Mouse (Mus musculus) neural tube, embryonic 15.5 days (tissue): ENCODE results near the gene Chrm1. TPM values are rescaled to one million over a fixed set of nuclear protein-coding genes. Genes with fewer than 3 reads are reported as not detected.

Source experiments
- ATAC-seq: fragments of 200-750 bp; cut with Nextera tagmentation; 2 replicates; pipeline ENCODE4 v1.8.0; 2017; ENCODE audit warnings: mild to moderate bottlenecking, moderate TSS enrichment, moderate library complexity; ENCODE audit not compliant: low FRiP score
- H3K27ac ChIP-seq: fragments of 300-500 bp; sonication (generic); replicated peaks from 2 replicates; pipeline ENCODE4 v1.5.1; 2015; ENCODE audit warnings: mild to moderate bottlenecking, inconsistent platforms
- H3K27me3 ChIP-seq: fragments of 300-500 bp; sonication (generic); replicated peaks from 2 replicates; pipeline ENCODE4 v1.6.1; 2015; ENCODE audit warnings: inconsistent platforms
- H3K36me3 ChIP-seq: fragments of 300-500 bp; sonication (generic); 2 replicates; pipeline ENCODE4 v1.6.1; 2015; ENCODE audit warnings: inconsistent platforms
- H3K4me1 ChIP-seq: fragments of 300-500 bp; sonication (generic); 2 replicates; pipeline ENCODE4 v1.6.1; 2015; ENCODE audit warnings: inconsistent platforms
- H3K4me2 ChIP-seq: fragments of 300-500 bp; sonication (generic); 2 replicates; pipeline ENCODE4 v1.6.1; 2015; ENCODE audit warnings: inconsistent platforms, mild to moderate bottlenecking, moderate library complexity
- H3K4me3 ChIP-seq: fragments of 300-500 bp; sonication (generic); replicated peaks from 2 replicates; pipeline ENCODE4 v1.5.1; 2015; ENCODE audit warnings: mild to moderate bottlenecking, inconsistent platforms
- H3K9ac ChIP-seq: fragments of 300-500 bp; sonication (generic); replicated peaks from 2 replicates; pipeline ENCODE4 v1.6.1; 2015; ENCODE audit warnings: mild to moderate bottlenecking, inconsistent platforms
- H3K9me3 ChIP-seq: fragments of 300-500 bp; sonication (generic); replicated peaks from 2 replicates; pipeline ENCODE4 v1.6.1; 2016; ENCODE audit warnings: inconsistent platforms
- WGBS: fragments of 180-500 bp; shearing (Covaris S2); methylation state at CpG from one replicate; pipeline ENCODE4 v1.1.7; 2015; ENCODE audit warnings: mixed read lengths; 5-methylcytosine and 5-hydroxymethylcytosine counted together
- polyA plus RNA-seq: library from polyadenylated mRNA; unstranded; fragments of >200 nt; fragmentation: Nextera tagmentation; extraction: Ambion mirVana; gene quantifications from 2 replicates; pipeline ENCODE4 v1.2.1, GENCODE M21; 2015

Chrm1 gene
- polyA plus RNA-seq: 0.35 and 0.70 TPM in 2 replicates

DNA sequence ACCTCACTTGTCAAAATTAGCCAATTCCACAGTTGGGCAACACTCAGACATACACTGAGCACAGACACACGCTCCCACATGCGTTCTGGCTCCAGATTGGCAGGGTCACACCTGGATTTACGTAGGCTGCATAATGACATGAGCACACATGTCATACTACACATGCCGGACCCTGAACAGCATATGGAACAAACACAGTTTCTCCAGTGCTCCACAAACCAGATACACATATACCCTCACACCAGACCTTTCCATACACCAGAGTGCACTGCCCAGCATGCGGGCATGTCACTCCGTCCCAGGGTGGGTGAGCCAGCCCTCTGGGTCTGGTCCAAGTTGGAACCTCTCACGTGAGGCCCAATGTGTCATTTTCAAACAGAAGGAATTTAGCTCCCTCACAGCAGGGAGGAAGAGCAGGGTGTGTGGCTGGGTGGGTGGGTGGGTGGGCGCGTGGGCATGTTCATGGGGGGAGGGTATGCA, at the start of gene Chrm1:
TSS of gene Chrm1 (plus strand) at position 430 of the 480 bp plus-strand sequence.
- peaks cover 14% of the 10 kb centered on the region for H3K4me1 ChIP-seq
- H3K9me3 ChIP-seq: no peaks in the 10 kb centered on the region
- H3K4me2 ChIP-seq: peak within 1 kb of the TSS; percentile 95
- 0 out of 2 replicates have a peak within 1 kb of the TSS, but pooled peaks have one; percentile 48 for H3K4me3 ChIP-seq
- no peaks in the 10 kb centered on the region for H3K36me3 ChIP-seq
- no peak for ATAC-seq
- H3K27ac ChIP-seq: no peak within 1 kb of the TSS
- WGBS: 75% methylated on average over 9 of the region's 9 CpGs
- H3K9ac ChIP-seq: no peak within 1 kb of the TSS
- no peaks in the 10 kb centered on the region; the same call in 1 of the 2 replicates for H3K27me3 ChIP-seq

DNA sequence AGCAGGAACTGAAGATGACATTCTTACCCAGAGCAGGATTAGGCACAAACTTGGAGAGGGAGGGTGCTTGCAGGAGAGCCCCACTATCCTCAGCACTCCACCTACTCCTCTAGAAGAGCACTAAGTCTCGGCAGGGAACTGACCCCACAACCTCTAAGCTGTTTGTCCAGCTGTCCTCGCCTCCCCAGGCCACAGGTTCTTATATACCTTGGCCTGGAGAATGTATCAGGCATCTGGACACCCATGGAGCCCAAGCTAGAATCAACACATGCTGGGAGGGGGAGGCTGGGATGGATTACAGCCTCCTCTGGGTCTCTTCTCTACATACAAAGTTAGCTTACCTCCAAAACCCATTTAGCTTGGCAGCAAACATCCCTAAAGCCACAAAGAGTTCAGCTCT, 49.2 kb upstream of the Chrm1 start:
- ATAC-seq: no peak
- H3K27ac ChIP-seq: no peak overlapping the region
- no peaks in the 10 kb centered on the region for H3K9me3 ChIP-seq
- no peaks in the 10 kb centered on the region for H3K36me3 ChIP-seq
- H3K27me3 ChIP-seq: no peaks in the 10 kb centered on the region
- no peak overlapping the region for H3K9ac ChIP-seq
- 53% methylated on average over 2 of the region's 2 CpGs for WGBS
- no peaks in the 10 kb centered on the region for H3K4me1 ChIP-seq
- H3K4me2 ChIP-seq: no peak overlapping the region
- H3K4me3 ChIP-seq: no peak overlapping the region

DNA sequence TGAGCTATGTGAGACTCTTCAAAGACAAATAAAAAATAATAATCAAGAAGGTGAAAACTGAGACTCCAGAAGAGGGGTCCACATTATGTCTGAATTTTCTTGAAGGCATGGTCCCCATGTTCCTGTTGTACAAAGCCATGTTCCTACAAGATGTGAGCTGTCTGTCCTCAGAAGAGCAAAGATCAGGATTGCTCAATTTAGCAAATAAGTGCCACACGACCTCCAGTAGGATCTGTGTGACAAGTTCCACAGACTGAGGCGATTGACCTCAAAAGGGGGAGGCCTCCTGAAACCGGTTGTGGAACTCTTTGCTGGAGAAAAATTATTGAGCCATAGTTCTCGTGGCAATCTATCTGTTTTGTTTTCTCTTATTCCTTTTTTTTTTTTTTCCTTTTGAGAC, 47.3 kb upstream of the Chrm1 start:
- H3K27ac ChIP-seq: no peak overlapping the region
- H3K9me3 ChIP-seq: no peaks in the 10 kb centered on the region
- no peak overlapping the region for H3K4me3 ChIP-seq
- no peaks in the 10 kb centered on the region for H3K27me3 ChIP-seq
- H3K9ac ChIP-seq: no peak overlapping the region
- H3K4me2 ChIP-seq: no peak overlapping the region
- H3K36me3 ChIP-seq: no peaks in the 10 kb centered on the region
- no peaks in the 10 kb centered on the region for H3K4me1 ChIP-seq
- ATAC-seq: no peak
- WGBS: 70% methylated on average over 4 of the region's 4 CpGs

DNA sequence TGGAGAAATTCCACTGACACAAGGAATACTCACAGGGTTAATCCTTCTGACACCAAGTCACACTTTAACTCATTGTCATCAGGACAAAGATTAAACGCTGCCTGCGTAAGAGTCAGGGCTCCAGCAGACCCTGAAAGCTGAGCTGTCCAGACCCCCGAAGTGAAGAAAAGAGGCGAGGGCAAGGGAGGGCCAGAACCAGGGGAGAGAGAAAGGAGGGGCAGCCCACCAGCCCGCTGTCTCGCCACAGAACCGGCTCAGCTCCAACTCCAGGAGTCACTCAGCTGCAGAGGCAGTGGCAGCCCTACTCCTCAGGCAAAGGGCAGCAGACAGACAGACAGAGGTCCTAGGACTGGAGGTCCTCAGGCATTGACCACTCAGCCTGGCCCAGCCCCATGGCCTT, 45.7 kb upstream of the Chrm1 start, which contains the start of gene Slc22a6:
TSS of gene Slc22a6 (plus strand) at position 136 of the 400 bp plus-strand sequence.
- H3K36me3 ChIP-seq: no peaks in the 10 kb centered on the region
- no peak within 1 kb of the TSS for H3K4me3 ChIP-seq
- H3K27ac ChIP-seq: no peak within 1 kb of the TSS
- no peaks in the 10 kb centered on the region for H3K27me3 ChIP-seq
- no peak within 1 kb of the TSS for H3K9ac ChIP-seq
- H3K9me3 ChIP-seq: no peaks in the 10 kb centered on the region
- H3K4me2 ChIP-seq: no peak within 1 kb of the TSS
- 32% methylated on average over 7 of the region's 7 CpGs for WGBS
- no peaks in the 10 kb centered on the region for H3K4me1 ChIP-seq
- ATAC-seq: no peak

DNA sequence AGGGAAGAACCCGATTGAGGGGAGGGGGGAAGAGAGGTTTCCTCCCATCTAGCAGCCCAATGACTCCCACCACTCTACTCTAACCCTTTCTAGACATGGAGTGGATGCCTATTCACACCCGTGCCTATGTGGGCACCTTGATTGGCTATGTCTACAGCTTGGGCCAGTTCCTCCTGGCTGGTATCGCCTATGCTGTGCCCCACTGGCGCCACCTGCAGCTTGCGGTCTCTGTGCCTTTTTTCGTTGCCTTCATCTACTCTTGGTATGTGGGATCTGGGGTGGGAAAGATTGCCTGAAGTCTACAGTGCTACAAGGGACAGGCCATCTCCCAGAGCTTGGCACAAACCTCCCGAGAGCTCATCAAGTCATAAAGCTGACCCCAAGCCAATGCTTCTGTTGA, 42.5 kb upstream of the Chrm1 start:
- H3K4me2 ChIP-seq: no peak overlapping the region
- no peak overlapping the region for H3K4me3 ChIP-seq
- no peak overlapping the region for H3K9ac ChIP-seq
- no peaks in the 10 kb centered on the region for H3K27me3 ChIP-seq
- no peak for ATAC-seq
- WGBS: 93% methylated on average over 7 of the region's 7 CpGs
- no peaks in the 10 kb centered on the region for H3K9me3 ChIP-seq
- no peaks in the 10 kb centered on the region for H3K36me3 ChIP-seq
- no peak overlapping the region for H3K27ac ChIP-seq
- H3K4me1 ChIP-seq: no peaks in the 10 kb centered on the region

DNA sequence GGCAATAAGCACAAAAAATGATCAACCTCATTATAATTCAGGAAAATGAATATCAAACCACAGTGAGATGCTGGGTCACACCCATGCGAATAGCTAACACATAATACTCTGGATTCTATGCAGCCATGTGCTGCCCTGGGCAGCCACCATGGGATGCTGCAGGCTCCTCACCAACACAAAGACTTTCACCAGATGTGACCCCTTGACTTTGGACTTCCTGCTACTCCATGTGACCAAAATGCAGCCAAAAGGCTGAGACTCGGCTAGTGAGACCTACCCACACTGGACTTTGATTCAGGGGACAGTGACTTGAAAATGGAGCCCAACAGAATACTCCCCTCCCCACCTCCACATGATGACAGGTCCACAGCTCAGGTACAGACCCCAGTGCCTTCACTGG, 33.3 kb upstream of the Chrm1 start:
- Histone ChIP-seq H3K27ac (no peak overlapping the region), H3K36me3 (no peaks in the 10 kb centered on the region), H3K4me3 (no peak overlapping the region), H3K27me3 (no peaks in the 10 kb centered on the region), H3K4me2 (no peak overlapping the region), H3K4me1 (no peaks in the 10 kb centered on the region), H3K9ac (no peak overlapping the region), H3K9me3 (no peaks in the 10 kb centered on the region)
- ATAC-seq: no peak
- 85% methylated on average over 2 of the region's 2 CpGs for WGBS

DNA sequence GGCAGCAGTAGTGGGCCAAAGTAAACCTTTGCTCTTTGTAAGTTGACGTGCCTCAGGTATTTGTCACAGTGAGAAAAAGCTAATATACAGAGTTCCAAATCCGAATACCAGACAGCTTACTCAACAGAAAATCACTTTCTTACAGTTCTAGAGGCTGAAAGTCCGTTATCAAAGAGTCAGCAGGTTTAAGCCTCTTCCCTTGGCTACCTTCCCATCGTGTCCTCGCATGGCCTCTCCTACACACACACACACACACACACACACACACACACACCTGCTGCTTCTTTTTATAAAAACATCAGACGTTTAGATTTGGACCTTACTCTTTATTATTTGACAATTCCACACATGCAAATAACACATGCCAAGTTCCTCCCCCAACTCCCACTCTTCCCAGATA, 32.8 kb upstream of the Chrm1 start:
- no peaks in the 10 kb centered on the region for H3K4me1 ChIP-seq
- H3K27me3 ChIP-seq: no peaks in the 10 kb centered on the region
- H3K9ac ChIP-seq: no peak overlapping the region
- H3K27ac ChIP-seq: no peak overlapping the region
- no peaks in the 10 kb centered on the region for H3K9me3 ChIP-seq
- no peak overlapping the region for H3K4me2 ChIP-seq
- no peak overlapping the region for H3K4me3 ChIP-seq
- H3K36me3 ChIP-seq: no peaks in the 10 kb centered on the region
- WGBS: 79% methylated on average over 6 of the region's 6 CpGs
- no peak for ATAC-seq

DNA sequence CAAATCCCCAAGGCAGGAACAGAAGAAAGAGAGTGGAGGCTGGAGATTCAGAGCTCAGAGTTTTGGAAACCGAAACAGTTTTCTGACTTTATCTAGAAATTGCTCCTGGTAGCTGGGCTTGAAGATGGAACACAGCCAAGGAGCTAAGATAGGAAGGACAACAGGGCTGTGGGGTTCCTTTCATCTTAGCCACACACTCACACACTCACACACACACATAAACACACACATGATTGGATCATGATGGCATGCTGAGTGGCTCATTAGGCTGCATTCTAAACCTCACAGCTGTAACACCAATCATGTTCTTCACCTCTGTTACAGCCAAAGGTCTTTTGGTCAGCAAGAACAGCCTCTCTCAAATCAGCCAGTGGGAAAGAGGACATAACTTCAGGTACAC, 31.6 kb upstream of the Chrm1 start:
- Histone ChIP-seq H3K27me3 (no peaks in the 10 kb centered on the region), H3K9me3 (no peaks in the 10 kb centered on the region), H3K36me3 (no peaks in the 10 kb centered on the region), H3K4me3 (no peak overlapping the region), H3K4me1 (no peaks in the 10 kb centered on the region), H3K4me2 (no peak overlapping the region), H3K9ac (no peak overlapping the region), H3K27ac (no peak overlapping the region)
- 86% methylated on average over 1 of the region's 1 CpGs for WGBS
- ATAC-seq: no peak

DNA sequence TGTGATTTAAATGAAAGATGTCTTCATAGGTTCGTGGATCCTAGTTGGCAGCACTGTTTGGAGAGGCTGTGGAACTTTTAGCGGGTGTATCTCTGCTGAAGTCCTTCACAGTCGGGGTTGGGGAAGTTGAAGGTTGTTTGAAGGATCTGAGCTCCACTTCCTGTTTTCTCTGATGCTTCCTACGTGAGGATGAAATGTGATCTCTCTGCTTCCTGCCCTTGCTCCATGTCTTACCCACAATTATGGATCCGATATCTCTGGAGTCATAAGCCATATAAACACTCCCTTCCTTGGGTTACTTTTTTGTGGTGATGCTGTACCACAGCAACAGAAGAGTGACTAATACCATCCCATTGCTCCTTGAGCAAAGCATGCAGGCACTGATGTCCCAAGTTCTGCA, 21.5 kb upstream of the Chrm1 start:
- no peak overlapping the region for H3K4me2 ChIP-seq
- no peaks in the 10 kb centered on the region for H3K27me3 ChIP-seq
- H3K4me1 ChIP-seq: 0 out of 2 replicates have a peak, but pooled peaks cover 3% of the 10 kb centered on the region
- no peak overlapping the region for H3K4me3 ChIP-seq
- 72% methylated on average over 5 of the region's 5 CpGs for WGBS
- H3K36me3 ChIP-seq: no peaks in the 10 kb centered on the region
- ATAC-seq: no peak
- H3K27ac ChIP-seq: no peak overlapping the region
- H3K9ac ChIP-seq: no peak overlapping the region
- no peaks in the 10 kb centered on the region for H3K9me3 ChIP-seq

DNA sequence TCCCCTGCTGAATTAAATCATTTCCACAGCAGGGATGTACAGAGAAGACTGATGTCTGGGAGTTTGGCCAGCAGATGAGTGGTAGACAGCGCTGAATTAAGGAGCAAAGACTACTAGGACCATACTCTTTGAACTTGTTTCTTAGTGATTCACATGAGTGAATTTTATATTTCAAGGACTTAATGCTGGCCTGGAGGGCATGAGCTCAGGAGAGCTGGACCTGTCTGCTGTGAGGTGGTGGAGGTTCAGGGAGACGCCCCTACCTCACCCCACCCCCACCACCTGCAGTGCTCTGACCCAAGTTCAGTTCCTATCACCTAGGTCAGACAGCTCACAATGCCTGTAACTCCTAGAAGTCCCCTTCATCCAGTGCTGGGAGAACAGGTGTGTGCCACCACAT, 17.2 kb upstream of the Chrm1 start:
- 0 out of 2 replicates have a peak, but pooled peaks cover 3% of the 10 kb centered on the region for H3K4me1 ChIP-seq
- no peaks in the 10 kb centered on the region for H3K27me3 ChIP-seq
- 75% methylated on average over 2 of the region's 2 CpGs for WGBS
- no peaks in the 10 kb centered on the region for H3K9me3 ChIP-seq
- no peaks in the 10 kb centered on the region for H3K36me3 ChIP-seq
- no peak overlapping the region for H3K27ac ChIP-seq
- H3K4me3 ChIP-seq: no peak overlapping the region
- ATAC-seq: no peak
- no peak overlapping the region for H3K9ac ChIP-seq
- no peak overlapping the region for H3K4me2 ChIP-seq

DNA sequence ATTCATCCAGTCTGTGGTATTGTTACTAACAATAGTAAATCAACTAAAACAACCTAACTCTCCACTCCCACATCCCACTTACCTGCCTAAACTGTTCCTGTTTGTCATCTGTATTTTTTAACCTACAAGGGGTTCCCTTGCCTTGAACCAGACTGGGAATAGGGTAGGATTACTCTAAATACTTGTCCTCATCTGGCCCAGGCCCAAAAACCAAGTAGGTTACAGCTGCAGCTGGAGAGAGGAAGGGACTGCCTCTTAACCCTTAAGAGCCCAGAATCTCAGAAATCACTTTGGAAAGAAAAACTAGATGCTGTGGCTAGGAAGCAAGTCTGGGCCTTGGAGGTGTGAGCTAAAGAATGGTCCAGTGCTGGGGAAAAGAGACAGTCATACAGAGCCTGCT, 7.8 kb upstream of the Chrm1 start:
- no peak for ATAC-seq
- Histone ChIP-seq H3K36me3 (no peaks in the 10 kb centered on the region), H3K4me1 (no peaks in the 10 kb centered on the region), H3K27me3 (no peaks in the 10 kb centered on the region), H3K27ac (no peak overlapping the region), H3K4me2 (no peak overlapping the region), H3K4me3 (no peak overlapping the region), H3K9ac (no peak overlapping the region), H3K9me3 (no peaks in the 10 kb centered on the region)

DNA sequence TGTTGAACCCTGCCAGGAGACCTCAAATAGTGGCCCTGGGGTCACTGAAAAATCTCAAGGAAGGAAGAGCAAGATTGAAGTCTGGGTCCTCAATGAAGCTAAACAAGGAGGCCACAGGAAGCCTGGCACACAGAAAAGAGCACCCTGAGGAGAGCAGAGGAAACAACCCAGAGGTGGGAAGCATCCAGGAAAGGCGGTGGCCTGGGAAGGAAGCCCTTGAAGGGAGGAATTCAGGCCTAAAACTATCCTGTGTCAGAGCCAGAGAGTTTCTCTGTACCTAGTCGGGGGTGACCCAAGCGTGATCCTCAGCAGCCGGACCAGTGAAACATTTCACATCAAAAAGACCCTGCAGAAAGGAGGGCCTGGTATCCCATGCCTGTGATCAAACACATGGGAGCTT, 7.2 kb upstream of the Chrm1 start:
- Histone ChIP-seq H3K9me3 (no peaks in the 10 kb centered on the region), H3K4me1 (no peaks in the 10 kb centered on the region), H3K4me3 (no peak overlapping the region), H3K4me2 (no peak overlapping the region), H3K36me3 (no peaks in the 10 kb centered on the region), H3K27me3 (no peaks in the 10 kb centered on the region), H3K27ac (no peak overlapping the region), H3K9ac (no peak overlapping the region)
- 79% methylated on average over 4 of the region's 4 CpGs for WGBS
- ATAC-seq: no peak
